Mouse (Mus musculus) mouse trophoblast stem cell (cell line): ENCODE data around the gene Mms19.

Experiments
- in situ Hi-C, 2 experiments: fragments of 300-500 bp; cut with MseI, MboI; formaldehyde crosslinking; loops; 2 replicates in 1 of 2; 3 replicates in 1 of 2; pipeline ENCODE4 v1.15.1; 2025

Mms19 gene

DNA sequence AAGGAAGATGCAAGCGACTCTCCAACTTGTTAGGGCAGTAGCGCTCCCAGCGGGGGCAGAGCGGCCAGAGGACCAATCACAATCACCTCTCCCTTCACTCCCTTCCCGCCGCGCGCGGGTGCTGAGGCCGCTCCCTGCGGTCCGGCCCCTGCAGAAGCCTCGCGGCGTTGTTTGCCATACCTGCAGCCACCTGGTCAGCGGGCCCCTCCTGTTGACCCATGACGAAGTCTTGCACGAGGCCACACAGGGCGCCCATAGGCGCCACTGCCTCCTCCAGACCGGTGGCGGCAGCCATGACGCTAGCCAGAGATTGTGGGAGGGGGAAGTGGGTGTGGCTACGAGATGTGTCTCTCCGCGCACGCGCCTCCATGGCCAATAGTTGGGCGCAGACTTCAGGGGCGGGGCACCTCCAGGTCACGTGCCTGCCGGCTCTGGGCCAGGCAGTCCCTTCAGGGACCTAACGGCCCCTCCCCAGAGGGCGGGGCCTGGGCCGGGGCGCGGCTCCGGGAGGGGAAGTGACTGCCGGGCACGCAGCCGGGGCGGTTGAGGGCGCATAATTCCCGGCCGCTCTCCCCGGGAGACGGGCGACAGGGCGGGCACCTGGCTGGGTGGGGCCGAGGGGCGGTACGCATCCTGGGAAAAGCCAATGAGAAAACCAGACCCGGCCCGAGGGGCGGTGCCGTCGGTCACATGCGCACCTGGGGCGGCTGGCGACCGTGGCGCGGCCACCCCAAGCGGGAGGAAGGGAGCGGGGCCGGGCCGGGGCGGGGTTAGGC is at the start of gene Mms19:
TSS of gene Mms19 (minus strand) at position 339 of the 776 bp plus-strand sequence.
- in situ Hi-C loops = no loop called here

GRCm38 (mm10) chr19:42026158-42026557 is 45.2 kb upstream of the Mms19 start:
- in situ Hi-C loops = no loop called here

GRCm38 (mm10) chr19:42022542-42022848 is 41.5 kb upstream of the Mms19 start:
- in situ Hi-C loops = no loop called here

GRCm38 (mm10) chr19:42021681-42022541 is 41.0 kb upstream of the Mms19 start:
- in situ Hi-C loops = no loop called here

GRCm38 (mm10) chr19:42019011-42019522 is 38.1 kb upstream of the Mms19 start:
- in situ Hi-C loops = no loop called here

DNA sequence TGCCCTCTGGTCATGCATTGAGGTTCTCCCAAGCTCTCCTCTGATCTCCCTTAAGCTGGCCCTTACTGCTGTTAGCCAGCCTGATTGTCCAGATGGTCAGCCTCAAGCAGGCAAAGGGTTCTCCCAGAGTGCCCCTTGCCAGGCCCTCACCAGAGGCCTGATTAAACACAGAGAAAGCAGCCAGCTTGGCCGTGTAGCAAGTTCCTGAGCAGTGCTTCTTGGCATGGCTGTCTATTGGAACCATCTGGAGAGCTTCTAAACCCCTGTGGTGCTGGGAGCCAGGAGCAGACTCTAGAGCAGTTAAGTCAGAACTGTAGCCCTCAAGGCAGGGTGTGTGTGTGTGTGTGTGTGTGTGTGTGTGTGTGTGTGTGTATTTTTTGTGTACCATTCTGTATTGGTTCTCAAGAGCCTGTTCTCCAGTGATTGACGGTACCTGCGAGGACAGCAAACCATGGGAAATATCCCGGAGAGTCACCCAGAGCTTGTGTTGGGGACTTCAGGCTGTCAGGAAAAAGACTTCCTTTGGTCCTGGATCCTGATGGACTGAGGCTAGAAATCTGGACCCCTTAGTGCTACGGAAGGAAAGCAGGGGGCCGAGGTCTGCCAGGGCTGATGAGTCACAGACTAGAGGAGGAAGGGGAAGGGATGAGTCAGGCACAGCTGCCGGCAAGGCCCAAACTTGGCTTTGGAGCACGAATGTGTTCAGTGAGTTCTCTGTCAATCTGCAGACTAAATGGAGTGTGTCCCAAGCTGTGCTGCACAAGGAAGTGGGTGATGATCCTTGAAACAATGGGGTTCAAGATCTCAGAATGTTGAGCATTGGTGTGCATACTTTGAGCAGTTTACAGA is 36.7 kb upstream of the Mms19 start:
- in situ Hi-C loops = no loop called here

DNA sequence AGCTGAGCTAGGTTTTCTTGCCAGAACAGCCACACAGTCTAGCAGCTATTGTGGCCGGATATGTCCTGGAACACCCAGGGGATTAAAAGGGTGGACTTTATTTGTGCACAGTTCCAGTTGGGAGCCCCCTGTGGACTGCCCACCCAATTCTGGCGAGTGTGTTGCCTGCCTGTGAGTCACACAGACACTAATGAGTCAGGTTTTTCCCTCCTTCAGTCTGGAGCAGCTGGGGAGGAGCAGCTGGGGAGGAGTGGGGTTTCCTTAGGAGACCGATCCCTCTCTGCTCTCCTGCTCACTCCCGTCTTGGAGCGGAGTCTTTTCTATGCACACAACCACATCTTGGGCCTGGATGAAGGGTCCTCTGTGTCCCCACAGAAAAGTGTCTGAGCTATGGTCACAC is 35.9 kb upstream of the Mms19 start:
- in situ Hi-C loops = no loop called here

- in situ Hi-C loops = no loop called here
Observed at GRCm38 (mm10) chr19:42016251-42016650, 35.3 kb upstream of the Mms19 start.

DNA sequence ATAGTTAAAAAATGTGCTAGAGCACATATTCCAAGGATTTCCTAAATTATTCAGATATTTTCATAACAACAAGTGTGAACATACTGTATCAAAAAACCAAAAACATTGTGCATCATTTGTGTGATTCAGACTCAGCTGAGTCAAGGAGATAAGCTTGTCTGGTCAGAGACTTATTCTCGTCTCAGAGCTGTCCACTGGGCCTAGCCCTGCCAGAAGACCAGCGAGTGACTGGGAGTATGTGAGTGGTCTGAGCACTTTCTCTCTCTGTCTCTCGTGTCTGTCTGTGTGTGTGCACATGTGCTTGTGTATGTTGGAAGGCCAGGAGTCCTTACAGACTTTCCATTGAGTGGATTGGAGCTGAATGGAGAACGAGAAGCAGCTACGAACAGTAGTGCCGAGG is 34.0 kb upstream of the Mms19 start:
- in situ Hi-C loops = no loop called here

DNA sequence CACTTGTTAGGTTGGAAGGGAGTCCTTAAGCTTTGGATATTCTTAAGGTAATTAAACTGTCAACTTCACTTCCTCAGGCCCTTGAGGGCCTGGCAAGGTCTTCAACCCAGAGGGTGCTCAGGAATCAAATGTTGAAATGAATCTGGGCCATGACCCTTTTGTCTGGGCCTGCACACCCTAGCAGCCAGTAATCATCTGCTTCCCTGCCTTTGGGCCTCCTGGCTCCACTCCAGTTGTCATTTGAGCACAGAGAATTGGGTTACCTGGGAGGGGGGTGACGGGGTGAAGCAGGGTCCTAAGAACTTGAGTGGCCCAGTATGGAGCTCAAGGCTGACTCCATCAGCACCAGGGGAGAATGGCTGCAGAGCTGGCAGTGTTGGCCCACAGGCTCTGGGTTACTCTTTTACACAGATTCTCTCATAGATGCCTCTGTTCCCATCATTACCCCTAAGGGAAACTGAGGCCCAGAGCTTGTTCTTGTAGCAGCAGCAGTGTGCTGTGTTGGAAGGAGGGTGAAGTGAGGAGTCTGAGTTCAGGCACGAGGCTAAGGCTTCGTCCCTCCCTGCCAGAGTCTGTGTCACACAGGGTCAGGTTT is 33.4 kb upstream of the Mms19 start:
- in situ Hi-C loops = no loop called here

DNA sequence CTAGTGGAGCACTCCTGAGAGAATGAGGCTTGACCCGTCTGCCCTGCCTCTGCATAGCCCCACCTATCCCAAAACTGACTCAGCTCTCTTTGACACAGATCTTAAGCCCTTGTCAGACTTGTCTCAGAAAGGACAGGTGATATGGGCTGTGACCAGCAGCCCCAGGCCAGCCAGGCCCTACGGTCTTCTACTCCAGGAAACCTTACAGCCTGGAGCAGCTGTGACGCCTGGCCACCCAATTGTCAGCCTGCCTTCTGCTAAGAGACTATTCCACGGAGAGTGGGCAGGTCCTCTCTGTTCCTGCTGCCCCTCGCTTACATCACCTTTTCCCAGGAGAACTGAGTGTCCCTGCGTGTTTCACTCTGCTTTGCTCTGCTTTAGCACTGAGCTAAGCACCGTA is 30.2 kb upstream of the Mms19 start:
- in situ Hi-C loops = no loop called here

- in situ Hi-C loops = no loop called here
Observed at GRCm38 (mm10) chr19:42010436-42010835, 29.5 kb upstream of the Mms19 start.

DNA sequence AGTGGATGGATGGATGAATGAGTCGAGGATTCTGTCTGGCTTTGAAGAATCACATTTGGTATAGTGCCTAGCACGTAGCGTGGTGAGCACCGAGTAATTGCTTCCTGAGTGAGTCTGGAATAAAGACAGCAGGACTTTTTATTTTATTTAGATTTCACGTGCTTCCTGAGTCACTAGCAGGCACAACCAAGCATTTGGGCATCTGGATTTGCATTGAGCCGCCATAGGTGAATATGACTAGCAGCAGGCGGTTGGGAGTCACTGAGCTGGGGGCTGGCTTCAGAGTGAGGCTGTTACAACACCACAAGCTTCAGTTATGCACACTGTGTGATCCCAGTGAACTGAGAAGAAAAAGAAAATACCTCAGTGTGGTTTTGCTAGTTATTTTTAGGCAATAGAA is 28.1 kb upstream of the Mms19 start:
- in situ Hi-C loops = no loop called here

GRCm38 (mm10) chr19:42008586-42008985 is 27.6 kb upstream of the Mms19 start:
- in situ Hi-C loops = no loop called here

- in situ Hi-C loops = no loop called here
Observed at GRCm38 (mm10) chr19:42006568-42006967, 25.6 kb upstream of the Mms19 start.

GRCm38 (mm10) chr19:42005616-42006015 is 24.7 kb upstream of the Mms19 start:
- in situ Hi-C loops = no loop called here

GRCm38 (mm10) chr19:42004258-42004657 is 23.3 kb upstream of the Mms19 start:
- in situ Hi-C loops = no loop called here

DNA sequence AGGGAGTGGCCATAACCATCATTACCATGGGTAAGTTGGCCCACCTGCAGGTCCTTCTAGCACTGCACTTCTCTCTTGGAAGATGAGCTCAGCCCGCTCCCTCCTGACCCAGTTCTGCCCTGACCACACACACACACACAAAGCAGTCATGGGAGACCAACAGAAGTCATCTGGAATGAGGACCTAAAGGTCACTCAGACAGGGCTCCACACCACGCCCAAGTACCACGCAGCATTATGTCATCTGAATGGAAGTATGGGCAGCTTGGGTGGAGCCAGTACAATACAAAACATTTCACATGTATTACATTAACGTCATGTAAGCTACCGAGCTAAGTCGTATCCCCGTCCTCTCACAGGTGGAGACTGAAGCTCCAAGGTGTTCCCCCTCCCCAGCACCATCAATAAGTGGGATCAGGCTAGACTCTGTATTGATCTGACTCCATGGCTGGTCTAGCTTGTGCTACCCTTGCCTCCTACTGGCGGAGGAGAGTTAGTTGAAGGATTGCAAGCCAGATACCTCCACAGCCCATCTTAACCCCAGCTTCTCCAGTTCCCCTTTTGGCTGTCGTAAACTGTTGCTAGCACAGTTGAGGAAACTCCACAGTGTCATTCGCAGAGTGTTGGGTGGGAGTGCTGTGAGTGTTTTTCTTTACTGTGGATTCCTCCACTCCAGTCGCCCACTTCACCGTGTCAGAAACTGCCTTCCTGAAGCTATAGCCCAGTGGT is 20.5 kb upstream of the Mms19 start:
- in situ Hi-C loops = no loop called here

DNA sequence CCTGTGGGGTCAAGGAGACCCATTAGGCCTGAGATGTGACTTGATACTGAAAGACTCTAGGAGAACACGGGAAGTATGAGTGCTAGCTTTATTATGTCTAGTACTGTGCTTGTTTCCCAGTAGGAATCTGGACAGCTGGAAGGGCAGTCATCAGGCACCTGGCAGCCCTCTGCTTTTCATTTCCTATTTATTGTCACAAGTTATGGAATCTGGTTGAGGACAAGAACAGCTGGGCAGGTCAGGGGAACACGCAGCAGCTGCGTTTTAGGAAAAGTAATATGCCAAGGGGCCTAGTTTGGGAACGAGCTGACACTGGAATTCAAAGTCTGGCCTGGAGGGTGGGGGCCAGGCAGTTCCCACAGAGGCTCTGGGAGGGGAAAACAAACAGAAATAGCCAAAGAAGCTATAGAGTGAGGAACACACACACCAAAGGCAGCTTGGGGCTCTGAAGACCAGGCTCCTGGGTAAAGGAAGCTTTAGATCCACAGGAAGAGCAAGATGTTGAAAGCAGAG is 19.5 kb upstream of the Mms19 start:
- in situ Hi-C loops = no loop called here

DNA sequence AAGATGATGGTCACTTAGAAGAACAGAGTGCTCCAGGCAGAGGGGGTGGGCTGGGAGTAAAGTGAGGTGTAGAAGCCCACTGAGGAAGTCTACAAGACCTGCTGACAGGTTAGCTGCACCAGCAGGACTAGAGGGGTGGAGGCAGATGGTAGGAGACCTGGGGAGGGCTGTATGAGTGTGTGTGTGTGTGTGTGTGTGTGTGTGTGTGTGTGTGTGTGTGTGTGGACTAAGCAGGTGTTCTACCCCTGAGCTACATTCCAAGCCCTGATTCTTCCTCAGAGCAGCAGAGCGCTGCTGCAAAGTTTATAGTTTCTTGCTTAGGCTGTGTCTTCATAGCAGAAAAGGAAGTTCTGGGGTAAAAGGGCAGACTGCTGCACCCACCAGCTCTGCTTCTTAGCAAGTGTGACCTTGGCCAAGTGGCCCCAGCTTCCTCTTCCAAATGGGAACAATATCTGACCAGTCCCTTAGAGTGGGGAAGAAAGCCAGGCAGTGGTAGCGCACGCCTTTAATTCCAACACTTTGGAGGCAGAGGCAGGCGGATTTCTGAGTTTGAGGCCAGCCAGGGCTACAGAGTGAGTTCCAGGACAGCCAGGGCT is 18.8 kb upstream of the Mms19 start:
- in situ Hi-C loops = no loop called here
